Mouse (Mus musculus) bone marrow macrophage, adult 2 months (primary cell): Measurements from ENCODE around the gene Nup98.

Experiments
- CTCF ChIP-seq: IDR thresholded peaks from 2 replicates; pipeline ENCODE4 v1.5.1; 2012; ENCODE audit warnings: low read depth, mild to moderate bottlenecking, low read length, moderate library complexity
- POLR2A ChIP-seq: IDR thresholded peaks from 2 replicates; pipeline ENCODE4 v1.6.1; 2012; ENCODE audit warnings: mild to moderate bottlenecking, low read depth, low read length, borderline replicate concordance

DNA sequence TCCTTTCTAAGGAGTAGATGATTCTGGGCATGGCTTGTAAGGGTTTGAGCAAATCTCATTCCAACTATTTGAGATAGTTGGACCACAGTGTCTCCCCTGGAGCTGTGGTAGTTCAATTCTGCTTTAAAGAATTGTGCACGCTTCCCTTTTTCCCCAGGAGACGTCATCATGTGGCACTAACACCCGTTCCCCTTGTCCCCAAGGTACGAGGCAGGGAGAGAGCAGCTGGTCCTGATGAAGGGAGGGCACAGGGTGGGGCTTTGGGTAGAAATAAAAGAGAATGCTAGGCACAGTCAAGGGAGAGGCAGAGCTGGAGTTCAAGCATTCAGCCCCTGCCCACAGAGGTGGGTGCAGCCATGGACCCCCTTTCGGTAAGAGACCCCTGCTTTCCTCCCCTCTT, 127.2 kb downstream of the Nup98 start, which contains the start of gene Trpc2:
- TF ChIP-seq CTCF (no peak), POLR2A (no peak)
